Comparison of ENCODE assay signal across 18 mouse cellular contexts in genomic region chr13:5952863-5953262, GRCm38 (mm10).
"Had no signal": no experiment of that assay in that cellular context is flagged by ENCODE, and none has a peak within 500 bp of the region (broad histone marks: within the 10 kb centered on the region; RNA-seq: fewer than 3 reads in every experiment).

No protein-coding gene starts in this region.

- H3K27me3 ChIP-seq: midbrain, embryonic 12.5 days; neural tube, embryonic 13.5 days; neural tube, embryonic 15.5 days had no signal

- H3K9me3 ChIP-seq: midbrain, embryonic 10.5 days; midbrain, embryonic 12.5 days; neural tube, embryonic 13.5 days; neural tube, embryonic 15.5 days had no signal

- H3K27ac ChIP-seq: midbrain, embryonic 10.5 days; midbrain, embryonic 12.5 days; neural tube, embryonic 13.5 days; neural tube, embryonic 15.5 days had no signal

- DNase-seq: lung, adult 18-20 months; lung, embryonic 14.5 days; lung, postnatal 10 days; lung, postnatal 4 days; midbrain, embryonic 14.5 days; retina, postnatal 1 day; right cerebral cortex, postnatal 25 days; right cerebral cortex, postnatal 4 days; spleen, adult 18-20 months; thymus, adult 18-20 months; thymus, postnatal 14 days; thymus, postnatal 36 days had no signal

- H3K4me1 ChIP-seq: midbrain, embryonic 10.5 days; midbrain, embryonic 12.5 days; neural tube, embryonic 13.5 days; neural tube, embryonic 15.5 days had no signal

- ATAC-seq: midbrain, embryonic 16.5 days had no signal

- H3K4me3 ChIP-seq: midbrain, embryonic 10.5 days; midbrain, embryonic 12.5 days; myocyte; neural tube, embryonic 13.5 days; neural tube, embryonic 15.5 days had no signal

- H3K9ac ChIP-seq: lung, embryonic 14.5 days; midbrain, embryonic 12.5 days; neural tube, embryonic 13.5 days; neural tube, embryonic 15.5 days had no signal

- H3K36me3 ChIP-seq: midbrain, embryonic 10.5 days; midbrain, embryonic 12.5 days; neural tube, embryonic 13.5 days; neural tube, embryonic 15.5 days had no signal

- H3K4me2 ChIP-seq: lung, embryonic 14.5 days; midbrain, embryonic 12.5 days; neural tube, embryonic 13.5 days; neural tube, embryonic 15.5 days had no signal
